Mouse (Mus musculus) bone marrow macrophage, adult 2 months (primary cell): ENCODE data around the gene Cul1. TPM values are rescaled to one million over a fixed set of nuclear protein-coding genes. Genes with fewer than 3 reads are reported as not detected.
"Not testable (repeated sequence)": the region's sequence is repeated elsewhere in the genome, so short reads cannot be mapped to it uniquely, and the experiment has no call there.

Experiments
- H3K27ac ChIP-seq: 2 replicates; pipeline ENCODE4 v1.5.1; 2012; ENCODE audit warnings: low read depth, low read length; ENCODE audit not compliant: insufficient read depth
- H3K4me1 ChIP-seq: 2 replicates; pipeline ENCODE4 v1.6.1; 2012; ENCODE audit warnings: low read length; ENCODE audit not compliant: control insufficient read depth, insufficient read depth
- H3K4me3 ChIP-seq: 2 replicates; pipeline ENCODE4 v1.5.1; 2012; ENCODE audit warnings: mild to moderate bottlenecking, low read length, moderate library complexity; ENCODE audit not compliant: insufficient read depth
- CTCF ChIP-seq: IDR thresholded peaks from 2 replicates; pipeline ENCODE4 v1.5.1; 2012; ENCODE audit warnings: low read depth, mild to moderate bottlenecking, low read length, moderate library complexity
- POLR2A ChIP-seq: IDR thresholded peaks from 2 replicates; pipeline ENCODE4 v1.6.1; 2012; ENCODE audit warnings: mild to moderate bottlenecking, low read depth, low read length, borderline replicate concordance
- polyA plus RNA-seq: library from polyadenylated mRNA; stranded (reverse); fragments of >200 nt; gene quantifications from 2 replicates; pipeline ENCODE4 v1.2.4, GENCODE M21; 2012; ENCODE audit not compliant: missing spikeins, insufficient read depth, insufficient read length

The Cul1 gene
- 84.5 and 108 TPM in 2 replicates for polyA plus RNA-seq

DNA sequence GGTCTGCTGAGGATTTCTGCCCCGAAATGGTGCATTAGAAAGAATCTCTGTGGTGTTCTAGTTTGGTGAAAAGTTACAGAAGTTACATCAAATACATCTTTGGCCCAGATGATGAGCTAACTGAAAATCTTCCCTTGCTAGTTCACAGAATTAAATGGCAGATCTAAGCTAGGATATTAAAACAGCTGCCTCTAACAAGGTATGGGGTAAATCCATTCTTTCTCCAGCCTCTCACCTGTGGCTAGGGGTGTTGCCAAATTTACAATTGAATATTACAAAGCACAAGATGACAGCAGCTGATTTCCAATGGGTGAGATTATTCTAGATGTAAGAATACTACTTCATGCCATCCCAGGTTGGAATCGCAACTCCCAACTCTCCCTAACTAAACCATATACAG lies at the start of gene Cul1:
Gene Cul1 (plus strand): TSS at position 301 of the 400 bp plus-strand sequence.
- H3K27ac ChIP-seq, result peak within 1 kb of the TSS; percentile 63
- peak within 1 kb of the TSS; percentile 96 for H3K4me3 ChIP-seq
- TF ChIP-seq POLR2A, result no peak
- TF ChIP-seq CTCF, result no peak

DNA sequence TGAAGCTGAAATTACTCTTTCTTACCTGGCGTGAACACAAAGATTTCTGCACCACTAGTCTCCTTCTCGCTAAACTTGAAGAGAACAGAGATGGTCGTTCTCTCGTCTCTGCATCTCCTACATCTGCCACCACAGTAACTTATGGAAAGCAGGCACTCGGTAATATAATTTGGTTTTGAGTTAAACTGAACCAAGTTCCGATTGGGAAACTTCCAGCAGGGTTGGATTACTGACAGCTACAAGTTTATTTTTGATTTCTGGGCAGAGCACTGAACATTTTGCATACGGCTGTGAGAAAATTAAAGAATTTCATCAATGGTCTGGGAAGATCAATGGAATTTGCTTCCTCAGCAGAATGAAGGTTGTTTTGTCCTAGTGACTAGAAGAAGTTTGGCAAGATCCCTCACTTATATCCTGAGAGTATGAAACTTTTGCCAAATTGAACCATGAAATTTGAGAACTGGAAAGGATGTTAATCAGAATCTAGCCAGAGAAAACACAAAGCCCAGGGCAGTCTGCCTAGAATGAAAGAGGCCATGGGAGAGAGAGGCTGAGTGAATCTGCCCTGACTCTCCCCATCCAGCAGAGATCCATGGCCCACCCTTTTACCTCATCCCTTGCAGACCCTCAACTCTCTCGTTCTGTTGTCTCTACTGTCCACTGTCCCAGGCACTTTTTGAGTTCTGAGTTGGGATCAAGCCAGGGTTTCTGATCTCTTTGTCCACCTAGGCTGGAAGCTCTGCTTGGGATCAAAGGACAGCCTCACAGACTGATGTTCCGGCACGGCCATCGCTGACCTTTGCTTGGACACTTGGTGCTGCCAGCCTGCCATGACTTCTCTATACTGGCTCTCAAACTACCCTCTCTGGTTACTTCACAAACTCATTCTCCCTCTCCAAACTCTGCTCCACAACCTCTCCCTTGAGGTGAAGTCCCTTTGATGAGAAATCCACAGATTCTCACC lies 48.5 kb upstream of the Cul1 start:
- H3K27ac ChIP-seq, result no peak overlapping the region
- H3K4me3 ChIP-seq, result no peak overlapping the region
- no peaks in the 10 kb centered on the region for H3K4me1 ChIP-seq
- no peak for TF ChIP-seq CTCF
- no peak for TF ChIP-seq POLR2A

More for the DNA sequence above, at the start of gene Cul1:
- H3K4me1 ChIP-seq, result peaks cover 19% of the 10 kb centered on the region

DNA sequence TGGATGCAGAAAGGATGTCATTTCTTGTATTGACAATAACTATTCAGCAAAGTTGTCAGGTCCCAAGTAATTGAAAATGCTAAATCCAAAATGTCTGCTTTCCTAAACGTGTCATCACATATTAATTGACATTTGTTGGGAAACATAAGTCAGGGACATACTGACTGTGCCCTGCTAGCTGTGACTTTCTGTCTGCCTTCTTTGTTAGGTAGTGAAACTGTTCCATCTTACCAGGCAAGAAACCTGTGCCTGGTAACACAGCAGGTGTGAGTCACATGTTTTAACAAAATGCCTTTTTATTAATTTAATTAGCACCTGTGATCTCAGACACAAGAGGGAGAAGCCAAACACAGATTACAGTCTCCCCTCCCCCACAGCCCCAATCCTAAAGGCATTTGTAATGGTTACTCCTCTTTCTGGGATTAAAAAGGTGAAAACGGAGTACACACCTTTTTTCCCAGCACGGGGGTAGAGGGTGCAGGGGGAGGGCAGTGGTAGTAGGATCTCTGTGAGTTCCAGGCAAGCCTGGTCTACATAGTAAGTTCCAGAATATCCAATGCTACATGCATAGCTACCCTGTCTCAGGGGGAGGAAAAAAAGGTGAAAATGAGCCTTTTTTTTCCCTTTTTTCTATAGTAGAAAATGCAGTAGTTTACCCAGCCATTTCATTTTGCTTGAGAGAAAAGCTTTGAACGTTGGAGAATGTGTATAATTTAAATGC lies 40.2 kb upstream of the Cul1 start:
- no peak for TF ChIP-seq POLR2A
- no peak for TF ChIP-seq CTCF
- peaks cover 3% of the 10 kb centered on the region for H3K4me1 ChIP-seq
- no peak overlapping the region for H3K4me3 ChIP-seq
- no peak overlapping the region for H3K27ac ChIP-seq

DNA sequence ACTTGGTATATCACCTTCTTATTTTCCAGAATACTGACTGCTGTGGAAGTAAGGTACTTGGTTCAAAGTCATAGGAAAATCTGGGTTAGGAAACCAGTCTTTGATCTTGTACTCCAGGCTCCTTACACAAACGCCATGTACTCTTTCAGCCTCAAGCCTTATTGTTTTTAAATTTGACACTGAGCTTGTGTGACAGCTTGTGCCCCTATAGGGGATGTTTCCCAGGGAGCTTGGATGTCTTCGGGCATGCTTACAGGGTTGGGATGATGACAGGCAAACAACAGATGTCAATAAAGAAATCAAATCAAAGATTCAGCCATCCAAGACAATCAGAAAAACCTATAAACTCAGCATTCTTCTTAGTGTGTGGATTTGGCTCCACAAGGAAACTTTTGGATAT lies 39.5 kb upstream of the Cul1 start:
- Histone ChIP-seq H3K27ac (no peak overlapping the region), H3K4me3 (no peak overlapping the region), H3K4me1 (peaks cover 3% of the 10 kb centered on the region)
- TF ChIP-seq POLR2A, result no peak

DNA sequence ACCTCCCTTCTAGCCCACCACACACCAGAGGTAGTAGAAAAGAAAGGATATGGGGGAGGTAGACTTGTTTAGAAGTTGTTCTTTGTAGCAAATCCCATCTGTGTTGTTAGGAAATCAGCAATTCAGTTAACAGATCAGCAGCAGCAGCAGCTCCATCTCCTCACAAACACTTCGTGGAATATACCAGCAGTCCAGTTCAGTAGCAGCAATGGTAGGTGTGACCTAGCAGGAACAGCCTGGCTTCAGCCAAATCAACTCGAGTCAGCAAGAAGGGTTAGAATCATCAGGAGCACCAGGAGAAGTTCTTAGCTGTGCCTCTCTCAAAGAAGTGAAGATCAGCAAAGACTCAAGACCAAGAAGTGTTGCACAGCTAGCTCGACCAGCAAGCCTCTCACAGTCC lies 34.5 kb upstream of the Cul1 start:
- Histone ChIP-seq H3K4me3 (no peak overlapping the region), H3K4me1 (peaks cover 8% of the 10 kb centered on the region), H3K27ac (no peak overlapping the region)
- TF ChIP-seq CTCF (no peak), POLR2A (no peak)

DNA sequence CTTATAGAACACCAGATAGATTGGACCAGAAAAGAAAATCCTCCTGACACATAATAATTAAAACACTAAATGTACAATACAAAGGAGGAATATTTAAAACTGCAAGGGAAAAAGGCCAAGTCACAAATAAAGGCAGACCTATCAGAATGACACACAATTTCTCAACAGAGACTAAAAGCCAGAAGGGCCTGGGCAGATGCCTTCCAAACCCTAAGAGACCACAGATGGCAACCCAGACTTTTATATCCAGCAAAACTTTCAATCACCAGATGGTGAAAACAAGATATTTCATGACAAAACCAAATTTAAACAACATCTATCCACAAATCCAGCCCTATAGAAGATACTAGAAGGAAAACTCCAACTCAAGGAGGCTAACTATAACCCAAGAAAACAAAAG lies 33.0 kb upstream of the Cul1 start:
- peaks cover 5% of the 10 kb centered on the region; the same call in 1 of the 2 replicates for H3K4me1 ChIP-seq
- TF ChIP-seq POLR2A, result no peak
- no peak for TF ChIP-seq CTCF

DNA sequence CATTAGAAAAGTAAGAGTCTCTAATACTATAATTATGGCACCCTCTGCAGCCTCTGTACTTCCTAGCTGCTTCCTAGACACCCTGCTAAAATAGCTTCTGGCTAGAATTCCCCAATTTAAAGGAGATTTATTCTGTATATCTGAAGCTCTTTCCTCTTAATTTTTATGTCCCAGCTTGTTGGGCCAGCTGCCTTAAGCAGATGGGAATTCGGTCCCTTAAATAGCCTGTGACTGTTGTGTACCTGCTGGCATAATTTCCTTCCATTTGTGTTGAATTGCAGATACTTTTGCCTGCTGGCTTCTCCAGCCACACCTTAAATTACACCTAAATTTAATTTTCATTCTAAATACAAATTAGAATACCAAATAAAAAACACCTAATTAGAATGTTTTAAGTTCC lies 32.0 kb upstream of the Cul1 start:
- TF ChIP-seq CTCF (no peak), POLR2A (no peak)
- no peak overlapping the region for H3K4me3 ChIP-seq
- peaks cover 5% of the 10 kb centered on the region; the same call in 1 of the 2 replicates for H3K4me1 ChIP-seq
- H3K27ac ChIP-seq, result no peak overlapping the region

More for the DNA sequence above, 33.0 kb upstream of the Cul1 start:
- H3K4me3 ChIP-seq, result no peak overlapping the region
- H3K27ac ChIP-seq, result no peak overlapping the region

DNA sequence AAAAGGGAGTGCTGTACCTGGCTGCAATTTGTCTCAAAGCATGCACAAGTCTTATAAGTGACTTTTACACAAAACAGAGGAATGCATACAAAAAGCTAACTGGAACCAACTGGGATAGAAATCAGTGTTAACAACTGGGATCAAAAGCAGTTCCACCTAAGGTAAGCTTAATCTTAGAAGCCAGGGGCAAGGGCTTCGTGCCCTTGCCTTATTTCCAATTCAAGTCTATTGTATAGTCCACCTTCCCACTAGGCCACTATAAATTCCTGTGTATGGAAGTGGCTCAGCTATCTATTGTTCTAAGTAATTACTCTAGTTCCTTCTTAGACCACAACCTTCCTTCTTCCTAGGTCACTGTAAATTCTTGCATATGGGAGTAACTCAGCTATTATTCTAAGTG lies 27.1 kb upstream of the Cul1 start:
- H3K4me1 ChIP-seq, result peaks cover 5% of the 10 kb centered on the region; the same call in 1 of the 2 replicates
- no peak for TF ChIP-seq CTCF
- TF ChIP-seq POLR2A, result no peak
- no peak overlapping the region for H3K4me3 ChIP-seq
- no peak overlapping the region for H3K27ac ChIP-seq

DNA sequence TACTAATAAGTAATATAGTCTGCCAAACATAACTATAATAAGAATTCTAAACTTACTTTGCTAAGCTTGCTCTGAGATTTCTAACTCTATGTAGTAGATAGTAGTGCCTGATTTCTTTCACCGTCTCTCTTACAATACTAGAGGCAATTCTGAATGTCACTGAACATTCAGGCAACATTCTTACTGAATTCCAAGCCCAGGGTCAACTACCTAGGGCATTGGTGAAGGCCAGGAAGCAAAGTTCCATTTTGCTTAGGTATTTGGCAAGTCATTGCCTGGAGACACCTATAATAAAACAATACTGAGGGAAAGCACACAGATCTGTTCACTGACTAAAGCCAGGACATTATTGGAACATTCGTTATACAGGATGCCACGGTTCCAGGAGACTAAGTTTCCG lies 26.6 kb upstream of the Cul1 start:
- H3K4me3 ChIP-seq, H3K27ac ChIP-seq, H3K4me1 ChIP-seq: not testable (repeated sequence)

DNA sequence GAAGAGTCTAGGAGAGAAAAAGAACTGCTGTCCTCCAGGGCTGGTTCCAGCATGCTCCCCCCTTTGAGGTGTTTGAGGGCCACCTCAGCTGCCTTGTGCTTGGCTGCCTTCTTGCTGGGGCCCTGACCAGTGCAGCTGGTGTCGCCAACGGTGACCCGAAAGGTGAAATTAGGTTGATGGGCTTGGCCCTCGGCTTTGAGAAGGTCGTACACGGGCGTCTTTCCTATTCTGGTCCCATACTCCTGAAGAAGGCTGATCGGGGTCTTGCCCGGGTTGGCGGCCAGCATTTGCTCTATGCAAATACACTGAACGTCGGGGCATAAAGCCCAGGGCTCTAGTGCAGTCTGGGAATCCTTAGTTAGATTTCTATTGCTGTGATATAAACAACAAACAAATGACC lies 20.4 kb upstream of the Cul1 start:
- H3K27ac ChIP-seq, H3K4me1 ChIP-seq: not testable (repeated sequence)

More for the DNA sequence above, 20.4 kb upstream of the Cul1 start:
- H3K4me3 ChIP-seq, result not testable (repeated sequence)
